Comparison of ENCODE assay signal across 8 mouse cellular contexts in the genomic region with DNA sequence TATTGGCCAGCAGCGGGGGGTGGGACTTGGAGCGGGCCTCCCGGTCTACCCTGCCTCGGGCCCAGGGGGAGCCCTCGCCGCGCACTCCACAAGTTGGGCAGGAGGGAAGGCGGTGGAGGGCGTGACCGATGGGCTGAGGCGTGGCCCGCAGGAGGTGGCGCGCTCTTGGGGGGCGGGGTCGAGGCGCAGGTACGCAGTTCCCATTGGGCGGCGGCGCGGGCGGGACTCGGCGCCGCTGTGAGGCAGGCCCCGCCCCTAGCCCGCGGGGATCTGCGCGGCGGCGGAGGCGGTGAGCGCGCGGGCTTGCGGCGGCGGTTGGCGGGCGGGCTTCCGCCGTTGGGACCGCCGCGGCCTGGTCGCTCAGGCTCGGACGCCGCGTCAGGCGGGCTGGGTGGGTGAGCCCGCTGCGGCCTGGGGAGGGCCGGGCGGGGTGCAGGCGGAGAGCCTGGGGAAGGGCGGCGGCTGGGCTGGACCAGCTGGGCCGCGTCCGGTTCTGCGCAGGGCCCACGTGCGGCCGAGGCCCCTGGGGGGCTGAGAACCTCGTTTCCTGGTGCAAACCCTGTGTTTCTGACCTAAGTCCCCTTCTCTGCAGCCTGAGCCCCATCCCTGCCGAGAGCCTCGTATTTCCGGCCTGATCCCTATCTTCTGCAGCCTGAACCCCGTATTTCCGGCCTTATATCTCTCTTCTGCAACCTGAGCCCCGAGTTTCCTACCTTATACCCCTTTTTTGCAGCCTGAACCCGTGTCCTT. TPM values are rescaled to one million over a fixed set of nuclear protein-coding genes. Genes with fewer than 3 reads are reported as not detected.
DNase-seq lines count a peak whose midpoint lies in the region; ATAC-seq and TF ChIP-seq lines count a peak whose summit lies in the region.

Gene Mum1, plus strand, starts transcription at position 19 of the 750 bp plus-strand sequence.

- peak; percentile 53; the same call in 1 of the 2 replicates for TF ChIP-seq CTCF in bone marrow, adult 2 months (IDR thresholded peaks at IDR 0.05; ENCODE audit: control insufficient read depth, insufficient read depth, low read length)
- TF ChIP-seq CTCF in midbrain, postnatal 0 days (IDR thresholded peaks at IDR 0.05) = peak; percentile 75

- no peaks in the 10 kb centered on the region for H3K27me3 ChIP-seq in embryonic facial prominence, embryonic 15.5 days
- H3K27me3 ChIP-seq in limb, embryonic 14.5 days (ENCODE audit: control insufficient read depth, insufficient read depth, low read length) = no peaks in the 10 kb centered on the region
- no peaks in the 10 kb centered on the region for H3K27me3 ChIP-seq in midbrain, postnatal 0 days (ENCODE audit: insufficient read depth, low read length)

- peak within 1 kb of the TSS; percentile 86 for H3K4me3 ChIP-seq in bone marrow, adult 2 months (replicated peaks; ENCODE audit: control insufficient read depth, low read depth, low read length)
- peak within 1 kb of the TSS; percentile 62 for H3K4me3 ChIP-seq in embryonic facial prominence, embryonic 15.5 days (replicated peaks)
- H3K4me3 ChIP-seq in limb, embryonic 14.5 days (replicated peaks; ENCODE audit: low read length) = peak within 1 kb of the TSS; percentile 91
- peak within 1 kb of the TSS; percentile 61 for H3K4me3 ChIP-seq in midbrain, postnatal 0 days (ENCODE audit: low read depth, low read length)

- H3K4me1 ChIP-seq in bone marrow, adult 2 months (ENCODE audit: control insufficient read depth, insufficient read depth, low read length) = no peaks in the 10 kb centered on the region; the same call in 1 of the 2 replicates
- H3K4me1 ChIP-seq in embryonic facial prominence, embryonic 15.5 days = peaks cover 47% of the 10 kb centered on the region
- peaks cover 29% of the 10 kb centered on the region for H3K4me1 ChIP-seq in limb, embryonic 14.5 days (ENCODE audit: control insufficient read depth, insufficient read depth, low read length)
- H3K4me1 ChIP-seq in midbrain, postnatal 0 days (ENCODE audit: insufficient read depth, low read length) = peaks cover 15% of the 10 kb centered on the region

- H3K9me3 ChIP-seq in embryonic facial prominence, embryonic 15.5 days (replicated peaks) = no peaks in the 10 kb centered on the region
- H3K9me3 ChIP-seq in limb, embryonic 14.5 days (ENCODE audit: control insufficient read depth, low read length) = no peaks in the 10 kb centered on the region
- H3K9me3 ChIP-seq in midbrain, postnatal 0 days (ENCODE audit: low read length) = no peaks in the 10 kb centered on the region

- TF ChIP-seq POLR2A in bone marrow, adult 2 months (IDR thresholded peaks at IDR 0.05; ENCODE audit: borderline replicate concordance, control insufficient read depth, low read depth, low read length) = peak; percentile 64; the same call in 1 of the 2 replicates
- no peak for TF ChIP-seq POLR2A in limb, embryonic 14.5 days (IDR thresholded peaks at IDR 0.05; ENCODE audit: borderline replicate concordance, extremely low read depth, insufficient read depth, insufficient read length)

- DNase-seq in A20 (ENCODE audit: low read depth, low spot score) = peak; percentile 99
- peak; percentile 99 for DNase-seq in heart, adult 8-10 months (ENCODE audit: low spot score)
- DNase-seq in kidney, adult 9 months = peak; percentile 100
- DNase-seq in limb, embryonic 14.5 days (ENCODE audit: low spot score) = peak; percentile 99
- DNase-seq in midbrain, postnatal 0 days (ENCODE audit: low spot score) = peak; percentile 98
- peak; percentile 98 for DNase-seq in spleen, postnatal 4 days (ENCODE audit: low spot score in 2 of 2)

- peak within 1 kb of the TSS; percentile 64 for H3K27ac ChIP-seq in bone marrow, adult 2 months (ENCODE audit: control insufficient read depth, insufficient read depth, low read depth, low read length, poor library complexity)
- peak within 1 kb of the TSS; percentile 93 for H3K27ac ChIP-seq in embryonic facial prominence, embryonic 15.5 days (replicated peaks)
- H3K27ac ChIP-seq in limb, embryonic 14.5 days (replicated peaks; ENCODE audit: low read depth, low read length) = peak within 1 kb of the TSS; percentile 92
- H3K27ac ChIP-seq in midbrain, postnatal 0 days (ENCODE audit: low read depth, low read length) = peak within 1 kb of the TSS; percentile 92

- H3K36me3 ChIP-seq in embryonic facial prominence, embryonic 15.5 days = peaks cover 24% of the 10 kb centered on the region
- H3K36me3 ChIP-seq in limb, embryonic 14.5 days (ENCODE audit: control insufficient read depth, insufficient read depth, low read length) = peaks cover 26% of the 10 kb centered on the region
- H3K36me3 ChIP-seq in midbrain, postnatal 0 days (ENCODE audit: insufficient read depth, low read length) = peaks cover 7% of the 10 kb centered on the region

- peak within 1 kb of the TSS; percentile 82 for H3K9ac ChIP-seq in embryonic facial prominence, embryonic 15.5 days
- H3K9ac ChIP-seq in limb, embryonic 14.5 days (ENCODE audit: low read depth, low read length, severe bottlenecking) = peak within 1 kb of the TSS; percentile 91
- H3K9ac ChIP-seq in midbrain, postnatal 0 days (replicated peaks; ENCODE audit: low read length, poor library complexity, severe bottlenecking) = peak within 1 kb of the TSS; percentile 79

- ATAC-seq in embryonic facial prominence, embryonic 15.5 days (ENCODE audit: insufficient number of reproducible peaks, low FRiP score, low TSS enrichment, low read depth) = peak; percentile 100
- peak; percentile 98 for ATAC-seq in limb, embryonic 14.5 days (ENCODE audit: low FRiP score, low read depth)
- peak; percentile 95 for ATAC-seq in midbrain, postnatal 0 days (ENCODE audit: low FRiP score)

- H3K4me2 ChIP-seq in embryonic facial prominence, embryonic 15.5 days (replicated peaks) = peak within 1 kb of the TSS; percentile 85
- H3K4me2 ChIP-seq in limb, embryonic 14.5 days (replicated peaks; ENCODE audit: low read depth, low read length, severe bottlenecking) = peak within 1 kb of the TSS; percentile 93
- H3K4me2 ChIP-seq in midbrain, postnatal 0 days (ENCODE audit: low read depth, low read length, poor library complexity, severe bottlenecking) = peak within 1 kb of the TSS; percentile 90

- under 1% methylated on average over 73 of the region's 75 CpGs for WGBS in bone marrow, adult 2 months
- under 1% methylated on average over 71 of the region's 75 CpGs for WGBS in embryonic facial prominence, embryonic 15.5 days
- 1% methylated on average over 14 of the region's 75 CpGs for WGBS in limb, embryonic 14.5 days
- WGBS in midbrain, postnatal 0 days = 0% methylated on average over 51 of the region's 75 CpGs

RNA-seq across cellular contexts. Expression of gene Mum1, which starts in this region (rescaled TPM):
- 64.4 and 77.5 TPM in 2 replicates for polyA plus RNA-seq in bone marrow, adult 2 months (2011; ENCODE audit: insufficient read depth, insufficient read length, low replicate concordance, missing spikeins)
- polyA plus RNA-seq in embryonic facial prominence, embryonic 15.5 days (2015; fragmentation: Nextera tagmentation; extraction: Ambion mirVana) = 75.2 and 77.0 TPM in 2 replicates
- 10 to 100 TPM; 10.5 to 16.3 (median 14.6) TPM for total RNA-seq in heart, adult 8-10 months (2022)
- 91.5 and 93.4 TPM in 2 replicates for polyA plus RNA-seq in limb, embryonic 14.5 days (2012; rRNA removed)
- 50.1 and 57.3 TPM in 2 replicates for polyA plus RNA-seq in limb, embryonic 14.5 days (2014; fragmentation: Nextera tagmentation; extraction: Ambion mirVana)
- total RNA-seq in midbrain, postnatal 0 days (2014; rRNA removed) = 45.1 and 60.9 TPM in 2 replicates
- 42.4 and 49.6 TPM in 2 replicates for polyA plus RNA-seq in midbrain, postnatal 0 days (2015; fragmentation: Nextera tagmentation; extraction: Ambion mirVana)

Comparison
In these comparisons a context has a peak if more than half of its experiments do, and no peak if none do; other contexts are left out.
1. Peak in every context shown above with its lines: DNase-seq, ATAC-seq, H3K4me3 ChIP-seq and H3K27ac ChIP-seq.